In the genomic region with DNA sequence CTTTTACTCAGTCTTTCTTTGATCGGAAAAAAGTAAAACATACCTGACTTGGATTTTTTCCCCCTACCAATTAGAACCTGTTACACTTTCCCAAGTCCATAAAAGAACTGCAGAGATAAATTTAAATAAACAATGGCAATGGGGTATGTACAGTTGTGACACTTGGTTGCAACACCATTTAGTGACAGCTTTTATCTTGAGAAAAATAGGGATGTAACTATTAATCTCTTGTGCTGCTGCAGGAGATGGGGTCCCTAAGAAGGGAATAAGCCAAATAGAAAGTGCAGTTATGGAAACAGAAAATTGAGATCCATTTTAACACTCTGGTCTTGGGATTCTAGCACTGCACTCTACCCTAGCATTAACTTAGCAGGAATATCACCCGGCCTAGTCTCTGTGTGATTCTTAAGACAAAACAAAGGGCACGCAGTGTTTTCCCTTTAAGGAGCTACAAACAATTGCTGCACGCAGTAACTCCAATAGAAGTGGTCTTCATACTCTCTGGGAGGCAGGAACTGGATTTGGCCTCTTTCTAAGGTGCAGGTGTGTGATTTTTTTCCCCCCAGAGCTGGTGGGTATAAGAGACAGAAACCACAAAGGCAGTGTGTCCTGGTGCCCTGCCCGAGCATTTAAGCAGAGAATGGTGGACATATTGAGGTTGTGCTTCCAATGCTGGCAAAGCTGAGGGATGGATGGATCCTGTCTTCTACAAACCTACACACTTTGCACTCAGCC, we compare ENCODE assay signal across 8 mouse cellular contexts. TPM values are rescaled to one million over a fixed set of nuclear protein-coding genes. Genes with fewer than 3 reads are reported as not detected.
DNase-seq lines count a peak whose midpoint lies in the region; ATAC-seq lines count a peak whose summit lies in the region.

No protein-coding gene starts in this region.

- no peaks in the 10 kb centered on the region for H3K9me3 ChIP-seq in erythroblast, embryonic 14.5 days (ENCODE audit: control insufficient read depth, low read length)
- H3K9me3 ChIP-seq in hindbrain, embryonic 12.5 days (replicated peaks): no peaks in the 10 kb centered on the region
- H3K9me3 ChIP-seq in megakaryocyte, embryonic 14.5 days: no peaks in the 10 kb centered on the region

- H3K9ac ChIP-seq in hindbrain, embryonic 12.5 days: no peak overlapping the region

- H3K4me2 ChIP-seq in hindbrain, embryonic 12.5 days (replicated peaks): peak overlapping the region; percentile 71

- no peak for DNase-seq in cerebellum, postnatal 25 days
- DNase-seq in thymus, postnatal 0 days (ENCODE audit: low spot score): no peak
- no peak for DNase-seq in MN1 (ENCODE audit: low spot score)

- WGBS in hindbrain, embryonic 12.5 days: 14% methylated on average over 5 of the region's 5 CpGs

- no peak for ATAC-seq in erythroblast, adult 5-6 weeks (replicated peaks; ENCODE audit: low FRiP score, poor library complexity, severe bottlenecking)
- ATAC-seq in hindbrain, embryonic 12.5 days (ENCODE audit: low FRiP score): no peak

- H3K27ac ChIP-seq in brown adipose tissue, adult 24 weeks (replicated peaks; ENCODE audit: low read depth, low read length): peak overlapping the region; percentile 96
- H3K27ac ChIP-seq in hindbrain, embryonic 12.5 days: no peak overlapping the region

- H3K4me1 ChIP-seq in erythroblast, embryonic 14.5 days (ENCODE audit: control insufficient read depth): peaks cover 15% of the 10 kb centered on the region
- peaks cover 15% of the 10 kb centered on the region for H3K4me1 ChIP-seq in brown adipose tissue, adult 24 weeks (ENCODE audit: control insufficient read depth, insufficient read depth, insufficient read length, low read length)
- peaks cover 30% of the 10 kb centered on the region for H3K4me1 ChIP-seq in hindbrain, embryonic 12.5 days
- H3K4me1 ChIP-seq in megakaryocyte, embryonic 14.5 days: peaks cover 36% of the 10 kb centered on the region

- H3K27me3 ChIP-seq in erythroblast, embryonic 14.5 days (ENCODE audit: control insufficient read depth): peaks cover 76% of the 10 kb centered on the region
- H3K27me3 ChIP-seq in hindbrain, embryonic 12.5 days: peaks cover 51% of the 10 kb centered on the region
- H3K27me3 ChIP-seq in megakaryocyte, embryonic 14.5 days (replicated peaks): peaks cover 36% of the 10 kb centered on the region

- H3K4me3 ChIP-seq in erythroblast, embryonic 14.5 days (replicated peaks): peak overlapping the region; percentile 77
- peak overlapping the region; percentile 67 for H3K4me3 ChIP-seq in brown adipose tissue, adult 24 weeks (ENCODE audit: insufficient read depth, low read depth, low read length)
- peak overlapping the region; percentile 39 for H3K4me3 ChIP-seq in hindbrain, embryonic 12.5 days
- H3K4me3 ChIP-seq in megakaryocyte, embryonic 14.5 days (replicated peaks): peak overlapping the region; percentile 97

- no peaks in the 10 kb centered on the region for H3K36me3 ChIP-seq in erythroblast, embryonic 14.5 days (ENCODE audit: control insufficient read depth)
- H3K36me3 ChIP-seq in hindbrain, embryonic 12.5 days: no peaks in the 10 kb centered on the region
- no peaks in the 10 kb centered on the region for H3K36me3 ChIP-seq in megakaryocyte, embryonic 14.5 days (replicated peaks; ENCODE audit: low read length)

RNA-seq across cellular contexts. Expression of gene Nfia, which starts 20.1 kb away (rescaled TPM):
- 0.01 and 0.08 TPM in 2 replicates for polyA plus RNA-seq in erythroblast, embryonic 14.5 days (2012)
- total RNA-seq in erythroblast, adult 5-6 weeks (2015; ENCODE audit: low replicate concordance): 19.6 and 21.3 TPM in 2 replicates
- 4.7 and 12.0 TPM in 2 replicates for total RNA-seq in erythroblast, adult 5-6 weeks (2017; ENCODE audit: low replicate concordance)
- polyA plus RNA-seq in brown adipose tissue, adult 24 weeks (2012; ENCODE audit: insufficient read depth, insufficient read length, missing spikeins): 43.3 and 74.8 TPM in 2 replicates
- 58.4 and 62.7 TPM in 2 replicates for polyA plus RNA-seq in hindbrain, embryonic 12.5 days (2016; fragmentation: Nextera tagmentation; extraction: Ambion mirVana)
- 0.02 TPM in 1 of 2 replicates, not detected in the other for polyA plus RNA-seq in megakaryocyte, embryonic 14.5 days (2012; ENCODE audit: insufficient read depth, low replicate concordance)
- polyA plus RNA-seq in thymus, postnatal 0 days (2015; fragmentation: Nextera tagmentation; extraction: Ambion mirVana): 16.5 and 18.7 TPM in 2 replicates

RNA-seq across cellular contexts. Expression of gene E130114P18Rik, which starts 25.4 kb away (rescaled TPM):
- polyA plus RNA-seq in erythroblast, embryonic 14.5 days (2012): not detected in 2 replicates
- not detected in 2 replicates for total RNA-seq in erythroblast, adult 5-6 weeks (2015; ENCODE audit: low replicate concordance)
- total RNA-seq in erythroblast, adult 5-6 weeks (2017; ENCODE audit: low replicate concordance): not detected in 2 replicates
- not detected in 2 replicates for polyA plus RNA-seq in brown adipose tissue, adult 24 weeks (2012; ENCODE audit: insufficient read depth, insufficient read length, missing spikeins)
- polyA plus RNA-seq in hindbrain, embryonic 12.5 days (2016; fragmentation: Nextera tagmentation; extraction: Ambion mirVana): 28.0 and 28.2 TPM in 2 replicates
- not detected in 2 replicates for polyA plus RNA-seq in megakaryocyte, embryonic 14.5 days (2012; ENCODE audit: insufficient read depth, low replicate concordance)
- polyA plus RNA-seq in thymus, postnatal 0 days (2015; fragmentation: Nextera tagmentation; extraction: Ambion mirVana): 0.54 and 0.79 TPM in 2 replicates

Comparison
In these comparisons a context has a peak if more than half of its experiments do, and no peak if none do; other contexts are left out.
1. H3K4me3 ChIP-seq: peak in every context shown above with its lines; median percentile 97 in megakaryocyte, embryonic 14.5 days; 77 in erythroblast, embryonic 14.5 days; 67 in brown adipose tissue, adult 24 weeks; 39 in hindbrain, embryonic 12.5 days.
2. RNA of gene Nfia, which starts 20.1 kb away (polyA plus RNA-seq): 43.3 to 74.8 TPM in brown adipose tissue, adult 24 weeks, 58.4 to 62.7 TPM in hindbrain, embryonic 12.5 days and 16.5 to 18.7 TPM in thymus, postnatal 0 days; 0.01 to 0.08 TPM in erythroblast, embryonic 14.5 days and 0.02 TPM in megakaryocyte, embryonic 14.5 days; every median in the first group is over 10 times any median in the second.
3. RNA of gene E130114P18Rik, which starts 25.4 kb away (polyA plus RNA-seq): 28.0 to 28.2 TPM in hindbrain, embryonic 12.5 days; 0.54 to 0.79 TPM in thymus, postnatal 0 days, not detected in erythroblast, embryonic 14.5 days, not detected in brown adipose tissue, adult 24 weeks and not detected in megakaryocyte, embryonic 14.5 days; every median in the first group is over 10 times any median in the second.